Mouse (Mus musculus) limb, embryonic 14.5 days (tissue): ENCODE data around the gene Prkce. TPM values are rescaled to one million over a fixed set of nuclear protein-coding genes. Genes with fewer than 3 reads are reported as not detected.

ENCODE experiments used
- ATAC-seq: fragments of 200-750 bp; cut with Nextera tagmentation; 2 replicates; pipeline ENCODE4 v1.8.0; 2017; ENCODE audit warnings: low read depth, moderate number of reproducible peaks, moderate TSS enrichment; ENCODE audit not compliant: low FRiP score
- DNase-seq: peaks from one replicate; pipeline ENCODE4 v3.0.0-alpha.2; 2015; ENCODE audit warnings: low spot score
- H3K27ac ChIP-seq: fragments of 300-500 bp; sonication (generic); replicated peaks from 2 replicates; pipeline ENCODE4 v1.5.1; 2014; ENCODE audit warnings: low read depth, mild to moderate bottlenecking, low read length, moderate library complexity, mixed read lengths
- H3K27me3 ChIP-seq: fragments of 300-500 bp; sonication (generic); 2 replicates; pipeline ENCODE4 v1.6.1; 2014; ENCODE audit warnings: low read length, mixed read lengths; ENCODE audit not compliant: control insufficient read depth, insufficient read depth
- H3K36me3 ChIP-seq: fragments of 300-500 bp; sonication (generic); 2 replicates; pipeline ENCODE4 v1.6.1; 2014; ENCODE audit warnings: mild to moderate bottlenecking, low read length, moderate library complexity, mixed read lengths; ENCODE audit not compliant: control insufficient read depth, insufficient read depth
- H3K4me1 ChIP-seq: fragments of 300-500 bp; sonication (generic); 2 replicates; pipeline ENCODE4 v1.6.1; 2014; ENCODE audit warnings: antibody characterized with exemption, low read length, mixed read lengths; ENCODE audit not compliant: control insufficient read depth, insufficient read depth
- H3K4me2 ChIP-seq: fragments of 300-500 bp; sonication (generic); replicated peaks from 2 replicates; pipeline ENCODE4 v1.6.1; 2014; ENCODE audit warnings: low read depth, mild to moderate bottlenecking, low read length, moderate library complexity; ENCODE audit not compliant: severe bottlenecking
- H3K4me3 ChIP-seq: fragments of 300-500 bp; sonication (generic); replicated peaks from 2 replicates; pipeline ENCODE4 v1.5.1; 2014; ENCODE audit warnings: low read length
- H3K9ac ChIP-seq: fragments of 300-500 bp; sonication (generic); 2 replicates; pipeline ENCODE4 v1.6.1; 2014; ENCODE audit warnings: mild to moderate bottlenecking, low read depth, low read length, moderate library complexity; ENCODE audit not compliant: severe bottlenecking
- H3K9me3 ChIP-seq: fragments of 300-500 bp; sonication (generic); 2 replicates; pipeline ENCODE4 v1.6.1; 2016; ENCODE audit warnings: low read length; ENCODE audit not compliant: control insufficient read depth
- POLR2A ChIP-seq: fragments of 200-500 bp; IDR thresholded peaks from 2 replicates; pipeline ENCODE4 v1.8.0; 2012; ENCODE audit warnings: inconsistent platforms, mild to moderate bottlenecking, moderate library complexity, borderline replicate concordance; ENCODE audit not compliant: insufficient read depth, insufficient read length; ENCODE audit errors: extremely low read depth
- whole genome bisulfite sequencing: fragments of 180-500 bp; shearing (Covaris S2); extraction: QIAGEN DNeasy Blood & Tissue Kit; methylation state at CpG from one replicate; pipeline ENCODE4 v1.1.7; 2014; 5-methylcytosine and 5-hydroxymethylcytosine counted together
- polyA plus RNA-seq, 2 experiments: library from polyadenylated mRNA; depleted of rRNA in 1 of 2; stranded (reverse) in 1 of 2; unstranded in 1 of 2; fragments of >200 nt; fragmentation: Nextera tagmentation in 1 of 2; extraction: Ambion mirVana in 1 of 2; gene quantifications; 2 replicates each; pipeline versions ENCODE4 v1.2.1 to v1.2.3; 2012 to 2014

Gene Prkce
- polyA plus RNA-seq, 2 experiments: 4.7 to 9.3 TPM

DNA sequence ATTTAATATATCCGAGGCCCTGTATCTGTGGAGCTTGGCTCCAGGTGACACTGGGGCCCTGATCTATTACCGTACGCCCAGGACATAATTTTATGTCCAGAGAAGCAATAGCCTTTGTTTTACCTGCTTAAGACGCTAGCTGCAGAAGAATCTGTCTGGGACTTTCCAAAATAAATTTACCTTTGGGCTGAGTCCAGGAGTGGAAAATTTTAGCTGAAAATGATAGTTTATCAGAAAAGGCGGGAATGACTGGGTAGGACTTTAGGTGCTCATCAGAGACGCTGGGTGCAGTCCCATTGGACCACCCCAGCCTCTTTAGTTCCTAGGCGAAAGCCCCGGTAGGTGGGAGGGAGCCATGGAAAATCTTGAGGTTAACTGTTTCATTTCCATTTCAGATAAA is 58.6 kb downstream of the Prkce start:
- ATAC-seq (no peak), DNase-seq (no peak)
- WGBS: 63% methylated on average over 8 of the region's 8 CpGs
- no peak overlapping the region for H3K27ac ChIP-seq
- H3K27me3 ChIP-seq: no peaks in the 10 kb centered on the region
- no peak overlapping the region for H3K4me2 ChIP-seq
- peaks cover 2% of the 10 kb centered on the region; the same call in 1 of the 2 replicates for H3K4me1 ChIP-seq
- no peak for TF ChIP-seq POLR2A
- no peak overlapping the region for H3K4me3 ChIP-seq
- H3K36me3 ChIP-seq: no peaks in the 10 kb centered on the region
- no peaks in the 10 kb centered on the region for H3K9me3 ChIP-seq
- H3K9ac ChIP-seq: no peak overlapping the region

DNA sequence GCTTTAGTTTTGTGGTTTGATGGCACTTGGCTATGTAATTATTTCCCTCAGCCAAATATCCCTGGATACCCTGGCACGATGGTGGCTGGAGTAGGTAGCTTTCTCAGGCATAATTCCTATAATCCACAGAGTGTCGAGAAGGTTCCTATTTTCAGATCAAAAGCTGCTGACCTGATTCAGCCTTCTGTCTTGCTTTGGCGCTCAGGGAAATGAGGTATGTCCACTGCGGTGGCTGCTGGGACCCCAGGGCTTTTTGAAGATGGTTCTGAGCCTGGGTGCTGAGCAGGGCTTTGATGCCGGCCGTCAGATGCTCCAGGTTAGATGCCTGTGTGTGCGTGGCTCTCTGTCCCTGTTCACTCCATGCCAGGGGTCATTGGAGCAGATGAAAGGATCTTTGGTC is 59.0 kb downstream of the Prkce start:
- no peak for ATAC-seq
- Histone ChIP-seq H3K27me3 (no peaks in the 10 kb centered on the region), H3K9ac (no peak overlapping the region), H3K4me1 (peaks cover 5% of the 10 kb centered on the region; the same call in 1 of the 2 replicates), H3K27ac (no peak overlapping the region), H3K36me3 (no peaks in the 10 kb centered on the region), H3K9me3 (no peaks in the 10 kb centered on the region), H3K4me3 (no peak overlapping the region), H3K4me2 (no peak overlapping the region)
- DNase-seq: no peak
- 87% methylated on average over 7 of the region's 7 CpGs for WGBS
- TF ChIP-seq POLR2A: no peak

DNA sequence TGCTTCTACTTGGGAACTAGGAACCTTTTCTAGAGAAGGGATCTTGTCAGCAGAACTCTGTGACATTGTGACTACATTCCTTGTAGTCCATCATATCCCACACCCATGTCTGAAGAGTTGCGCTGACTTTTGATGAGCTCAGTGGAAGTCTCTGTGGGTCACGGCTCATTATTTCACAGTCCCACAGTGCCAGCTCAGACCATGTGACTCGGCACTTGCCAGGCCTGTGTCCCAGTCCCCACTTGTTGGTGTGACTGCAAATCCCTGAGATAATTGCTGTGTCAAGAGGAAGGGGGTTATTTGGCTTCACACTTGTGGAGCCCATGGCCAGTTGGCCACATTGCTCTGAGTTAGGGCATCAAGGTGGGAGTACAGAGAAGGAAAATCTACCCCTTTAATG is 59.8 kb downstream of the Prkce start:
- Histone ChIP-seq H3K9ac (no peak overlapping the region), H3K27ac (no peak overlapping the region), H3K36me3 (no peaks in the 10 kb centered on the region), H3K4me1 (peaks cover 8% of the 10 kb centered on the region; the same call in 1 of the 2 replicates), H3K4me3 (no peak overlapping the region), H3K9me3 (no peaks in the 10 kb centered on the region), H3K27me3 (no peaks in the 10 kb centered on the region), H3K4me2 (no peak overlapping the region)
- TF ChIP-seq POLR2A: no peak
- DNase-seq (no peak), ATAC-seq (no peak)
- WGBS: 77% methylated on average over 3 of the region's 3 CpGs

DNA sequence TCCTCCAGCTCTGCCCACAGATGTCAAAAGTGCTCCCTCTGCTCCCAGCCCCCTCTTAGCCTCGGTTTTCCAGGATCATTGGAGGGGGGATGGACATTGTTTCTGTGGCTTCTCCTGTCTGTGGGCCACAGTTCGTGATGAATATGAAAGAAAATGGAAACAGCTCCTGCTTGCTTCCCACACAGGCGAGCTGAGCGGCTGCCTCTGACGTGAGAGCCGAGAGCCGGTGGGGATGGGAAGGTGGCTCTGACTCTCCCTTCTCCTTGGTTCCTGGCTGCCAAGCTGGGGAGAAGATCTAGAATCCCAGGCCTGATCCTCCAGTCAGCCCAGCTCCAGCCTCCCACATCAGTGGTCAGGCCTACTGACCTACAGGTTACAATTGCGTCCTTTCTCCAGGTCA is 61.3 kb downstream of the Prkce start:
- H3K36me3 ChIP-seq: no peaks in the 10 kb centered on the region
- WGBS: 96% methylated on average over 8 of the region's 8 CpGs
- ATAC-seq (no peak), DNase-seq (no peak)
- peaks cover 5% of the 10 kb centered on the region; the same call in 1 of the 2 replicates for H3K9me3 ChIP-seq
- no peak overlapping the region for H3K4me2 ChIP-seq
- no peak overlapping the region for H3K27ac ChIP-seq
- H3K4me1 ChIP-seq: peaks cover 8% of the 10 kb centered on the region; the same call in 1 of the 2 replicates
- no peaks in the 10 kb centered on the region for H3K27me3 ChIP-seq
- no peak for TF ChIP-seq POLR2A
- no peak overlapping the region for H3K9ac ChIP-seq
- no peak overlapping the region for H3K4me3 ChIP-seq

DNA sequence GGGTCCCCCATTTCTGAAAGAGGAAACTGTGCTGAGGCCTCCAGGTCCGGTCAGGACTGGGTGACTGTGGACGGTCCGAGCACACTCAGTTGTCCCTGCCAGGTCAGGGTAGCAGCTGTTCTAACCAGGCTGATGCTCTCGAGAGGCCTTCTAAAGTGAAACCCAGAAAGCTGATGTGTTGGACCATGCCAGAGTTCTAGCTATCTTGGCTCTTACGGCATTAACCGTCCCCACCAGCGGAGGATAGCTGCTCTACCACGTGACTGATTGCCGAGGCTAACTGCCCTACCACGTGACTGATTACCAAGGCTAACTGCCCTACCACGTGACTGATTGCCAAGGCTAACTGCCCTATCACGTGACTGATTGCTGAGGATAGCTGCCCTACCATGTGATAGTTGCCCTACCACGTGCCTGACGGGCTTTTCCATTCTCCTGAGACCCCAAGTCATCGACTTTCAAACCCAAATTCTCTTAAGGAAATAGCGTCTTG is 62.6 kb downstream of the Prkce start:
- no peak overlapping the region for H3K27ac ChIP-seq
- ATAC-seq (no peak), DNase-seq (no peak)

DNA sequence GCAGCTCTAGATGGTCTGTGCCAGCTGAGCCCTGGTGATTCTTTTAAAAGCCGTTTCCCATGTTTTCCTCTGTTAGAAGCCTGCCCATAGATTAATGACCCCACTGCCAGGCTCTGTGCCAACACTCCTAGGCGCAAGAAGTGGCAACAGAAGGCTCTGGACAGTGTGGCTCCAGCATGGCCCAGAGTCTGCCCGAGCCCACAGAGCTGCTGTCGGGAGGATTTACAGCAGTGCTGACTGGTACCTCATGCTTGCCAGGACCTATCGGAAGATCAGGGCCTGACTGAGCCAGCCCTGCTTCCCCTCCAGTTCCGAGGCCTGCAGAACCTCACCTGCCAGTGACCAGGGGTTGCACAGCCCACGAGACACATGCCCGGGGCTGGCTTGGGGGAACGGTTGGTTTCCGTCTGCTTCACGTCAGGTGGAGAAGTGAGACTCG is 64.2 kb downstream of the Prkce start:
- TF ChIP-seq POLR2A: no peak
- DNase-seq: no peak
- no peak for ATAC-seq
- Histone ChIP-seq H3K9me3 (peaks cover 5% of the 10 kb centered on the region; the same call in 1 of the 2 replicates), H3K9ac (no peak overlapping the region), H3K4me1 (peaks cover 6% of the 10 kb centered on the region; the same call in 1 of the 2 replicates), H3K4me2 (no peak overlapping the region), H3K36me3 (no peaks in the 10 kb centered on the region), H3K27ac (no peak overlapping the region), H3K4me3 (no peak overlapping the region), H3K27me3 (no peaks in the 10 kb centered on the region)
- WGBS: 51% methylated on average over 12 of the region's 12 CpGs

More for the DNA sequence above, 62.6 kb downstream of the Prkce start:
- H3K4me1 ChIP-seq: peaks cover 8% of the 10 kb centered on the region; the same call in 1 of the 2 replicates
- H3K9me3 ChIP-seq: peaks cover 5% of the 10 kb centered on the region; the same call in 1 of the 2 replicates
- no peaks in the 10 kb centered on the region for H3K27me3 ChIP-seq
- H3K9ac ChIP-seq: no peak overlapping the region
- no peak overlapping the region for H3K4me2 ChIP-seq
- no peak overlapping the region for H3K4me3 ChIP-seq
- WGBS: 90% methylated on average over 16 of the region's 16 CpGs
- H3K36me3 ChIP-seq: no peaks in the 10 kb centered on the region
- TF ChIP-seq POLR2A: no peak
